Mouse (Mus musculus) cerebellum, postnatal 25 days (tissue): Measurements from ENCODE around the gene Adam33.
"Not testable (repeated sequence)": the region's sequence is repeated elsewhere in the genome, so short reads cannot be mapped to it uniquely, and the experiment has no call there.

Experiments used
- DNase-seq, 2 experiments: peaks; one replicate each; pipeline ENCODE4 v3.0.0; 2021; ENCODE audit warnings: mixed read lengths in 2 of 2

Gene Adam33

DNA sequence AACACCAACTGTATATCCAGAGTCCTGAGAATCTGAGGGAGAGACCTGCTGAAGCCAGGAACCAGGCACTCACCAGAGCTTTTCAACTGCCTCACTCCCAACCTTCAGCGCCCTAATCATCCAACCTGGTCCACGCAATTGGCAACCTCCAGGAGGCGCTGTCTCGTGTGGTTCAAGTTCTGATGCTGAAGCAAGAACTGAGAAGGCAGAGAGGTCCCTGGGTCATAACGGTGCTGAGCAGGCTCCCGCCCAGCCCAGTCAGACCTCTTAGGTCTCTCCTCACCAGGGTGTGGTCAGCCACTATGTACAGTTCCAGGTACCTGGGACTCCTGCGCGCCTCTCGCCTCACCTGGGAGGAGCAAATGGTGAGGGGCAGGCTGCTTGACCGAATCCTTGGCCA lies 8.0 kb downstream of the Adam33 start:
- DNase-seq: peak in 1 of 2 experiments; percentile 44

DNA sequence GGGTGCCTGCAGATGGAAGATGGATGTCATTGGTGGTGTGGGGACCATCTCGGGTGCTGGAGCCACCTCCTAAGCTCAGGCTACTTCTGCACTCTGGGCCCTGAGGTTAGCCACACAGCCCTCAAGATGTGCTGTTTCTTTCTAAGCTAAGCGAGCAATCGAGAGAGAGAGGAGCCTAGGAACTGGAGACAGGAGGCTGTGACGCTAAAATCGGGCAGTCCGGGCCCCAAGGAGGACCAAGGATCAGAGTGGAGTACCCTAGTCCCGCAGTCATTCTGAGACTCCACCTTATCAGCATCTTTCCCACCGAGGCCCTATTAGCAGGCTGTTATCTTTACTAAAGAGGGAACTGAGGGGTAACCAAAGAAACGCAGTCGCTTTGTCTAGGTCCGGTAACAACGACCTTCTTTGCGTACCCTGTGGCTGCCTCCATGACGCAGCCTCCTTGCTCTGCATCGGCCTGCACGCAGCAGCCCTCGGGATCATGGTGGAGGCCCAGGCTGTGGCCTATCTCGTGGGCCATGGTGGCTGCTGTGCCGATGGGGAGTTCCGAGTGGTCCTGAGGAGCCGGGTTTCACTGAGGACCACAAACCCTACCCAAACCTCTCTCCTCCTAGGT lies 8.9 kb downstream of the Adam33 start:
- DNase-seq: no peak

DNA sequence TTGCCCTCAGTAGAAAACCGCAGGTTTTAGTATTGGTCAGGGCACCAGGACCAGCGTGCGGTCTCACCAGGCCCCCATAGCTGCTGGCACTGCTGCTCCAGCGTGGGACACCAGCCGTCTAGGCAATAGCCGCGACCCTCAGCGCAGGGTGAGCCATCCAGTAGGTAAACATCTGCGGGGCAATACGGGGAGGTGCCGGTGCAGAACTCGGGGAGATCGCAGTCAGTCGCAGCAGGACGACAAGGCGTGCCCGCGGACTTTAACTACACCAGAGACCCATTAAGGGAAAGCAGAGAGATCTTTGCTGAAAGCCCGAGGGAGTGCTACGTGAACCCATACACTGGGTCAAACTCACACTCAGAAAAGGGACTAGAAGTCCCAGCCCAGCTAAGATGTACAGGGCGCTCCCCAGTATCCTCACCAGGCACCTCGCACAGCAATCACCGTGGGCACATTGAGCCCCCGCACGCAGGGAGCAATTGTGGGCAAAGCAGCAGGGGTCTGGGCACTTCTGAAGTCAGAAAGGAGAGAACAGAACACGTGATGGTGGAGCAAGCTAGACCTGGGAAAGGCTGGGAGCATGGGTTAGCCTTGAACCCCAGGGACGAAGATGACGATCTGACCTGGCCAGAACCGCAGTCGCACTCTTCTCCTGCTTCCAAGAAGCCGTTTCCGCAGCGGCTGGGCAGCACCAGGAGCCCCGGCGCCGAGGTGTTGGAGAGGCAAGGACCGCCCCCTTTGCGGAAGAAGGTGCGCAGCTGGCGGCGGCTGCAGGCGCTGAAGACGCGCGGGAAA lies 9.6 kb downstream of the Adam33 start:
- no peak for DNase-seq

DNA sequence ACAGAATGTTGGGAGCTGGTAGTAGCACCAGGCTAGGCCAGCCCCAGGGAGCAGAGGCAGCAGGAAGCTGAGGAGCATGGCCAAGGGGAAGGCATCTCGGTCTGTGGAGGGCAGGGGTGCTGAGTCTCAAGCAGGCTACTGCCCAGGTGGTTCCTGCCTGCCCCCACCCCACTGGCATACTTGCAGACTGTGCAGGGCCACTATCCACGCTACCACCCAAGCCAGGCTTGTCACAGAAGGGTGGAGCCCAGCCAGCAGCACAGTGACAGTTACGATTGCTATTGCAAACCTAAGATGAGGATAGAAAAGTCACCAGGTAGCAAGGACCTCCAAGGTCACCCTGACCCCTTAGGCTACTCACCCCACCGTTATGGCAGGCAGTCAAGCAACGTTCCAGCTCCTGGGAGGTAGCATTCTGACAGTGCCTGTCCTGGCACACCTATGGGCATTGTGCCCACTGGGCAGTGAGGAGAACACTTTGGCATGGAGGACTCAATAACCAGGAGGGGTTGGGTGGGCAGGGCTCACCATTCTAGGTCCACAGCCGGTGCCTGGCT lies 10.7 kb downstream of the Adam33 start:
- no peak for DNase-seq

DNA sequence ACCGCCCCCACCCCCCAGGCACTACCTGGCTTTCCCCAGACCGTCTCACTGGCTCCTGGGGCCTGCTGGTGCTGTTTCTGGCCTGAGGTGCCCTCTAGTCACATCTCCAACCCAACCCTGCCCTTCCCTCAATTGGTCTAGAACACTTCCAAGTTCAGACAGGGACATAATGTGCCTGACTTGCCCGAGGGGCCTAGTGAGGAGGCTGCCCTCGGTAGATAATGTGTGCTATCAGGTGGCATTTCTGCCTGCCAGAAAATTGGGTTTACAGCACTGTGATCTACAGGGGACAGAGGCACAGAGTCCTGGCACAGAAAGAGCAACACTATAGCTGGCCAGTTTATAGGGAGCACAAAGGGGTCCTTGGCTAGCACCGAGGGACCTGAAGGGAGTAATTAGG lies 11.6 kb downstream of the Adam33 start:
- no peak for DNase-seq

DNA sequence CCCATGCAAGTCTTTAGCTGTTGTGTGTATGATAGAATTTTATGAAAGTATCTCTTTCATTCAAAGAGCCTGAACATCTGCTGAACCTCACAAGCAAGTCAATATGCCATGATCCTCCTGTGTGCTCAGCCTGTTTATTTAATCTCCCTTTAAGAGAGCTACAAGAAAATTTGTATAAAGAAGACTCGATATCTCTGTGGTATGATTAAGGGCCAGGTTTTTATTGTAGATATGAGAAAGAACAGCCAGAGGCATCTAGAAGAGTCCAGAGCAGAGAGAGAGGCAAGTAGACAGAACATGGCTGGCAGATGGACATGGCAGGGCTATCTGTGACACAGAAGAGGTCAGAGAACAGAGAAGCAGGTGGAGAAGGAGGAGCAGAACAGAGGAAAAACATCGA lies 17.6 kb downstream of the Adam33 start:
- no peak for DNase-seq

DNA sequence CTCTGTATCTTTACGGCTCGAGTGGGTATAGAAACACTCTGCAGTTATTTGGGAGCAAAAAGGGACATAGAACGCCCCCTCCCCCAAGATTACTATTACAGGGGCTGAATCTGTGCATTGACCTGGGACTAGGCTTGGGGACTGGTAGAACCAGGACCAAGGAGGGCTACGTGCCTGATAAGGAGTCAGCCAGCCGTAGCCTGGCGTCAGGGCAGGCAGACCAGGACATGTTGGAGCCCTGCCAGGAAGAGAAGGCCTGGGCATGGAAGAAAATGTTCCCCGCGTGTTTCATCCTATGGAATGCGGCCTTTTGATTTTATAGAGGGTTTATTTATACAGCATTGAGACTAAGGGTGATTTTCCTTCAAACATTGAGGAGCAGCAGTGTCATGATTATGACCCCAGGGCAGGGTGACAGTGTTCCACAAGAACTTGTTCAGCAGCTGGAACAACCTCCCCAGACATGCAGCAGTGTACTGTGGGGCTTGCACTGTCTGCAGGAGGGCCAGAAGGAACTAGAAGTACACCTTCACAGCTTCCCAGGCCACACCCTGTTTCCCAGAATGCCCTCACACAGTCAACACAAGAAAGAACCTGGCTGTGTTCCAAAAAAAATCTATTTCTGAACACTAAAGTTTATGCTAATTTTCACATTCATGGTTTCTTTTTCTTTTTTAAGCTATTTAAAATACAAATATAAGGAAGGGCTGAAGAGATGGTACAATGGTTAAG lies 18.5 kb downstream of the Adam33 start:
- peak in 1 of 2 experiments; percentile 23 for DNase-seq

DNA sequence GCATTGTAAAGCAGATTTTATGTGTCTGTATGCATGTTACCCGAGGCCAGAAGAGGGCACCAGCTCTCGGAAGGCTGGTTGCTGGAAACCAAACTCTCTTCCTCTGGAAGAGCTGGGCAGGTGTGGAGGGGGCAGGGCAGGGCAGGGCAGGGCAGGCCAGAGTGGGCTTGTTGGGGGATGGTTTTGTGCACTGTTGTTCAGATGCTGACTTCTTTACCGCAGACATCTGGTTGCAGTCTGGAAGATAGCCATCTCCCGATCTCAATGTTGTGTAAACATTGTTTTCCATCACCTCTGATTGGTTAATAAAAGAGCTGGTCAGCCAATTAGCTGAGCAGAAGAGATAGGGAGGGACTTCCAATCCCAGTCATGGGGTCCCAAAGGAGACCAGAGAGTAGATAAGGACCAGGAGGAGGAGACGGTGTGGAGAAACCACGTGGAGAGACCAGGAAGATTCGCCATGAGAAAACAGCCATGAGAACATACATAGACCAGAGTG lies 19.2 kb downstream of the Adam33 start:
- no peak for DNase-seq

DNA sequence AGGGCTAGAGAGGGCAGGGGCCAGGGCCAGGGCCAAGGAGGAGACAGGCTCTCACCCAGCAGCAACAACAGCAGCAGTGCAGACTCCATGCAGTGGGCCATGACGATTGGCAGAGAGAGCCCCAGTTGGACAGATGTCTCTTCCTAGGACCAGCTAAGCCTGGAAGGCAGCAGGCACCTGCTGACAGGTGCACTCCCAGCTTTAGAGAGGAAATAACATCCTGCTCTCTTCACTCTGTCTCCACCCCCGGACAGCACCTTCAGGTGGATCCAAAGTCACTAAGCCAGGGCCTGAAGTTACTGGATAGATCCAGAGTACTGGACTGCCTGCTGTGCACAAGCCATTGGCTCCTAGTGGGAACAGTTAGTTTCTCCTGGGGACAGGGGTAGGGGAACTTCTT lies 20.6 kb downstream of the Adam33 start, which contains the start of gene Gfra4:
TSS of gene Gfra4 (minus strand) at position 101 of the 400 bp plus-strand sequence.
- DNase-seq: no peak

DNA sequence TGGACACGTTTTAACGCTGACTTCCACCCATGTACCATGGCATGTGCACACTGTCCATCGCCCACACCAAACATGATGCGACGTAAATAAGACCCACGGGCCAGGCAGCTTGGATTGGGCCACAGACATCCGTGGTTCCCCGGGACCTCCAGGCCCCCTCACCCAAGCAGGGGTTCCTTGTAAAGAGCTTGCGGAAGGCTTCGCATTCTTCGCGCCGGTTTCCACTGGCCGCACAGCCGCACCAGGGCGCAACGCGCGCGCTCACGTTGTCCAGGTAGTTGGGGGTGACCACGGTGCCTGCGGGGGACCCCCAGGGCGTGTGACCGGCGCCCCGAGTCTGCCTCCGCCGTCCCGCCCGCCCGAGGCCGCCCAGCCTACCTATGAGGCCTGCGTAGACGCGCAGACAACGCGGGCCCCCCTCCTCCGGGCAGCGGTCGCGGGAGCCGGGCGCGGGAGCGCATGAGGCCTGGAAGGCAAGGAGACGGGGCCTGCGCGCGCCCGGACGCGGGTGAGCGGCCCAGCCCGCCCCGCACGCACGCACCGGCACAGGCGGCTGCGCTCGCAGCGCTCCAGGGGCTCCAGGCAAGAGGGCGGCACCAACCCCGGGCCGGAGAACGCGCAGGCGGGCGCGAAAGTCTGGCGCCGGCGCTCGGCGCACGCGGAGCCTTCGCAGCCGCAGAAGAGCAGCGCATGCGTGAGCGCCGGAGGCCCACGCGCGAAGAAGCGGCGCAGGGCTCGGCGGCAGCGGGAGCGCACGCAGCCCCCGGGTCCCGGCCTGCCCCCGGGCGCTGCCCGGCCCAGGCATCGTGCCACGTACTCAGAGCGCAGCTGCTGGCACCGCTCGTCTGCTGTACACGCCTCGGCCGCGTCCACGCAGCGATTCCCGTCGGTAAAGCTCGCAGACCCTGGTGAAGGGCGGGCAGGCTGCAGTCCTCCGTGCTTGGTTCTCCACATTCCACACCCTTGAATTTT lies 22.5 kb downstream of the Adam33 start:
- DNase-seq: peak; percentile 74 to 81

DNA sequence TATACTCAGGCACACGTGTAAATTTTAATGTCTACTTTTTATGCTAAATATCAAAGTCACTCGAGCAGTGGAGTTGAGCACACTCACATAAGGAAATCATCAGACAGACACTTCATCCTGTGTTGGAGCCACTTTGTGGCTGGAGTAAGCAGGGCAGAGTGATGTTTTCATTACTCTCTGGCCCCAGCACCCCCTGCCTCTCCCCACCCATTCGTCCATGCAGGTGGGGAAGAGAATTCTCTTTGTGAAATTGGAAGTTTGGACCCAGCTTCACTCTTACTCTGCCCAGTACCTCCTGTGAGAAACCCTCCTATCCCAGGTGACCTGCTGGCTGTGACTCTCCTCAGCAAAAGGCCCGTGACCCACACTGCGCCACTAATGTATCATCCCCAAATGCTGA lies 24.9 kb downstream of the Adam33 start:
- no peak for DNase-seq

DNA sequence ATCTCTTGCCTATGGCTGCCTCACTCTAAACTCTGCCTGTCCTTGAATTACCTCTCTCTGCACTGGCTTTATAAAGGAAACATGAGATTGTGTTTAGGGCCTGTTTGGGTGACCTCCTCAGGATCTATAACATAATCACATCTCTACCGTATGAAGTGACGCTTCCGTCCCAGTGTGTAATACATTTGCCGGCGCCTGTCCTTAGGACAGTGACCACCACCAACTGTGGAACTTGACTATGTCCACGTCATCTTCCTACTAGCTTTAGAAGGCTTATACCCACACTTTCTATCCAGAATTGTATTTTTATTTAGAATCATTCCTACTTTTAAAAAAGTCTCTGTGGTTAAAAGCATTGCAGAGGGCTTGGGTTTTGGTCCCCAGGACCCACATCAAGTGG lies 25.4 kb downstream of the Adam33 start:
- no peak for DNase-seq

DNA sequence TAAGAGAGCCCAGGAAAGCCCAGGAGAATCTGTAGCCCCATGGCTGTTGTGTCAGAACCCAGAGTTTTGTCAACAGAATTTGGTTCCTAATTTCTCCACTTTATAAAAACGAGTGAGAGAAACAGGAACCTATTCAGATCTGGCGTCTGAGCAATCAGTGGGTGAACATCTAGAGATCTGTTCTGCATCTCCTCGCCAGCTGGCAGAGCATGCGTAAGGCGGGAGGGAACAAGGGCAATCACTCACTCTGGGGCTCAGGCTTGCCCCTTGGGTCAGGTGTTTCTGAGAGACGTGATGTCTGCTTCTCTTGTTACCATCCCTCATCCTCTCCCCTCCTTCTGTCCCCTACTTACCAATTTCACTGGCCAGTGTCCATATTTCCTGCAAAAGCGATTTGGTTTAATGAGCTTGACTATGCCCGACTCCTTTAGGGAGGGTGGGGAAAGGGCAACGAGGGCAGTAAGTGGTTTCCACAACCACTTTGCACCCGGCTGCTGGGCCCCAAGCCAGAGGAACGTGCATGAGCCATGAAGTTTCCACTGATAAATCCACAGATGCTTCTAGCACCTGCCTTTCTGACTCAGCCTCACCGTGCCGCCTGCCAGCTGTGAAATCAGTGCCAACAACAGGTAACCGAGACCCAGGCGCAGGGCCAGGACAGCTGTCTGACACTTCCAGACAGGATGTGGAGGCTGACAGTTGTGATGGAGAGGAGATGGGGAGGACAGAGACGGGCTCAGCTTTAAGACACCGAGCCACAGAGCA lies 26.2 kb downstream of the Adam33 start:
- peak in 1 of 2 experiments; percentile 21 for DNase-seq

DNA sequence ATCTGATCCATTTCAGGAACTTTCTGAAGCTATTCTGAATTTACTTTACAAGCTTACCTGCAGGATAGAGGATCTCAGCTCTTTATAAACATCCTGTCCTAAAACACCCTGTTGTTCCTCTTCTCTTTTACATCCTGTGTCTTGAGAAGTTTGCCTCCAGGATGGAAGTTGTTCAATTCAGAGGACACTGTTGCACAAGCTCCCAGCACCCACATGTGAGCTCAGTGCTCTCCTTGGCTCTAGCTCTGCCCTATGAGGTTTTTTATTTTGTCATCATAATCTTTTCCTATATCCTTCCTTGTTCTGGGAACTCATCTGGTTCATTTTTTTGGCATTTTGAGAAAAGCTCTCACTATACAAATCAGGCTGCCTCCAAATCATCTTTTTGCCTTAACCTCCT lies 26.9 kb downstream of the Adam33 start:
- DNase-seq: no peak

DNA sequence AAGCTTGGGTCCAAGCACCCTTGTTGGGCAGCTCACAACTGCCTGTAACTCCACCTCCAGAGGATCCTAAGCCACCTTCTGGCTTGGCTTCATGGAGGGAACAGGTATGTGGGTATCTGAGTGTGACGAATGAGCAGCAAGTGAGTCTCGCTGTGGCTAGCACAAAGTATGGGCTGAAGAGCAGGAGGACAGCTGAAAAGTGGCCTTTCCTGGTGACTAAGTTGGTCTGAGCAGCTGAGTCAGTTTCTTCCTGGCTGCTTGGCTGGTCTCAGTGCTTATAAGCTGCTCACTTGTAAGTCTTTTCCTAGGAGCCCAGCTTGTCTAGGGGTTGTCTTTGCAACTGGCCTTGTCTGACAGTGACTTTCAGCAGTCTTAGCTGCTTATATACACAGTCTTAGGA lies 27.3 kb downstream of the Adam33 start:
- no peak for DNase-seq

DNA sequence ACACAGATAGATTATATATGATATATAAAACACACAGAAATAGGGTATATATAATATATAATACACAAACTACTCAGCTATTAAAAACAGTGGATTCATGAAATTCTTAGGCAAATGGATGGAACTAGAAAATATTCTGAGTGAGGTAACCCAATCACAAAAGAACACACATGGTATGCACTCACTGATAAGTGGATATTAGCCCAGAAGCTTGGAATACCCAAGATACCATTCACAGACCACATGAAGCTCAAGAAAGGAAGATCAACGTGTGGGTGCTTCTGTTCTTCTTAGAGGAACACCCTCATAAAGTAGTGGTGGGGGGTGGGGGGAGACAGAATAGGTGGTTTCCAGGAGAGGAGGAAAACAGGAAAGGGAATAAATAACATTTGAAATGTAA lies 32.2 kb downstream of the Adam33 start:
- DNase-seq: not testable (repeated sequence)

DNA sequence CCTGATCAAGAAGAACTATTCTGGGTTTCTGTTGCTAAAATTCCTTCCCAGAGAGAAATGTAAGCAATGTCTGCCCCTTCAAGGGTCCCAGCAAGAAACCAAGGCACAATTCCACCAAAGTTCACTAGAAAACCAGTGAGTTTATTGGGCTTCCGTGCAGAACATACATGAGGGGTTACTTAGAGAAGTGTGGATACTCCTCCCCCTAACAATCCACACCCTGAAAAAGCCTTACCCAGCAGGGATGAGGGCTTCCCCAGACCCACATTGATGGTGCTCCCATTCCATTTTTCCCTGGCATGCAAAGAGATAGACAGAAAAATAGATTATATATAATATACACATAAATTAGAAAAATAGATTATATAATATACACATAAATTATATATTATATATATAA lies 32.6 kb downstream of the Adam33 start:
- no peak for DNase-seq

DNA sequence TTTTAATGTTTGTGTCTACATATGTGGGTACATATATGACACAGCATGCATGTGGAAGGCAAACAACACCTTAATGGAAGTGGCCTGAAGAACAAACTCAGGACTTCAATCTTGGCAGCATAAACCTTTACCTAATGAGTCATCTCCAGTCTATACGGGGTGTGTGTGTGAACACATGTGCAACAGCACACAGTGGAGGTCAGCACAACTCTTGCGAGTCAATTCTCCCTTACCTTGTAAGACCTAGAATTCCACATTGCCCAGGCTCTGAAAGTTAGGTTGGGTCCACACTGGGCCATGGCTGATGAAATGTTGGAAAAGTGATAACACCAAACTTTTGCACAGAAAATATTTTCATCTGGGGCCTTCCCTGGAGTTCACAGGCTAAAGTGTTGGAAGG lies 33.1 kb downstream of the Adam33 start:
- DNase-seq: no peak

DNA sequence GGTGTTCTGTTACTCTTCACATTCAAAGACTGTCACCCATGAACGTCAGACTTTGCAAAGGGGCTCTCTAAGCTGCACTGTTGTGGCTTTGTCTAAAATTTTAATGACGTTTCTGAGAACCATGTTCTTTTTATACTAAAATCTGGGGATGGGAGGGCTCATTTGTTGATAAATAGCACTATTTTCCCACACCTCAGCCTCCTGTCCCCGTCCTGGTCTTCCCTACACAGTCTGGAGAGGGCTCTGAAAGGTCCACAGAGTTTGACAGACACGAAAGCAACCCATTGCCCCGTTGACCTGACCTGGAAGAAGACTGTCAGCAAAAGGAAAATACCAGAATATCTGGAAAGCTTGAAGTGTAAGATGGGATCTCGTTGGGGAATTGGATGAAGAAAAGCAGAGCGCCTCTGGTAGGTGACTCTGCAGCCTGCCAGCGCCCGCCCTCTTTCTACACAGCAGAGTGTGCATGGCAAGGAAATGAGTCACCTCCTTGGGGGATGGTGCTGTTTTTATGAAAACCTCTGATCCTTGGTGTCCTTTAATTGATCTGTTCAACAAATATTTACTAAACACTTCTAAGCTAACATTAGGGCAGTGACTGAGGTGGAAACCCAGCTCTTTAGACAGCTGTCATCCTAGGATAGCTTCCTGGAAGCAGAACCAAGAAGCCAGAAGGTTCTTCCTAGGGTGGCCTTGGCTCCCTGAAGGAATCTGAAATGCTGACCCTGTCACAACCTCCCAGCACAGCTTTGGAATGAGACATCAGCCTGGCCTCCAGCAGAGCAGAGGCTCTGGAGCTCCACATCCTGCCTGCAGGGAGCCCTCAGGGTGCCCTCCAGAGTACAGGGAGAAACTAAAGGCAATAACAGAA lies 34.3 kb downstream of the Adam33 start:
- DNase-seq: no peak

DNA sequence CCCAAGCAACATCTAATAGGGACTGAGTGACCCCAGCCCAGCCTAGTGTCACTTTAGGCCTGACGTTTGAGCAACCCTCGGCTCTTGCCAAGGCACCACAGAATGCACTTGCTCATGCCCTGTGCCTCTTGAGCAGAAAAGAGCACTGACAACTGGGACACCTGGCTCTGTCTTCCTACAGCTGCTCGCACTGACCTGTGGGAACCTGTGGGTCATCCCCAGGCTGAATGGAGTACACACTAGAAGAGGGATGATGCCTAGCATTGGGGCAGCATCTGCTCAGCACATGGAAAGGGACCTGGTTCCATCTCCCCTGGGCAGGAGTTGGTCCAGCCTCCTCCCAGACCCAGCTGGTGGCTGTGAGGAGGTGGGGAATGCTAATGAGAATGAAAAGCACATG lies 36.7 kb downstream of the Adam33 start:
- no peak for DNase-seq
